Mouse (Mus musculus) embryonic fibroblast, embryonic 13.5 days (primary cell): ENCODE data around the gene Asf1b.

Experiments used
- CTCF ChIP-seq: IDR thresholded peaks from 2 replicates; pipeline ENCODE4 v1.5.1; 2011; ENCODE audit warnings: mild to moderate bottlenecking, control low read depth, low read length, moderate library complexity, borderline replicate concordance; ENCODE audit not compliant: insufficient read depth
- POLR2A ChIP-seq: IDR thresholded peaks from 2 replicates; pipeline ENCODE4 v1.6.1; 2011; ENCODE audit warnings: low read depth, mild to moderate bottlenecking, control low read depth, low read length, moderate library complexity

GRCm38 (mm10) chr8:83909311-83909710 lies 46.0 kb upstream of the Asf1b start:
- TF ChIP-seq CTCF (no peak), POLR2A (no peak)
